Mouse (Mus musculus) megakaryocyte-erythroid progenitor cell, adult 5 weeks (primary cell): ENCODE measurements around the gene Mib2. TPM values are rescaled to one million over a fixed set of nuclear protein-coding genes. Genes with fewer than 3 reads are reported as not detected.

Source experiments
- polyA plus RNA-seq: library from polyadenylated mRNA; stranded (reverse); fragments of >175 nt; gene quantifications from 2 replicates; pipeline ENCODE4 v1.2.3, GENCODE M21; 2012

Mib2 gene
- 55.6 and 61.6 TPM in 2 replicates for polyA plus RNA-seq

DNA sequence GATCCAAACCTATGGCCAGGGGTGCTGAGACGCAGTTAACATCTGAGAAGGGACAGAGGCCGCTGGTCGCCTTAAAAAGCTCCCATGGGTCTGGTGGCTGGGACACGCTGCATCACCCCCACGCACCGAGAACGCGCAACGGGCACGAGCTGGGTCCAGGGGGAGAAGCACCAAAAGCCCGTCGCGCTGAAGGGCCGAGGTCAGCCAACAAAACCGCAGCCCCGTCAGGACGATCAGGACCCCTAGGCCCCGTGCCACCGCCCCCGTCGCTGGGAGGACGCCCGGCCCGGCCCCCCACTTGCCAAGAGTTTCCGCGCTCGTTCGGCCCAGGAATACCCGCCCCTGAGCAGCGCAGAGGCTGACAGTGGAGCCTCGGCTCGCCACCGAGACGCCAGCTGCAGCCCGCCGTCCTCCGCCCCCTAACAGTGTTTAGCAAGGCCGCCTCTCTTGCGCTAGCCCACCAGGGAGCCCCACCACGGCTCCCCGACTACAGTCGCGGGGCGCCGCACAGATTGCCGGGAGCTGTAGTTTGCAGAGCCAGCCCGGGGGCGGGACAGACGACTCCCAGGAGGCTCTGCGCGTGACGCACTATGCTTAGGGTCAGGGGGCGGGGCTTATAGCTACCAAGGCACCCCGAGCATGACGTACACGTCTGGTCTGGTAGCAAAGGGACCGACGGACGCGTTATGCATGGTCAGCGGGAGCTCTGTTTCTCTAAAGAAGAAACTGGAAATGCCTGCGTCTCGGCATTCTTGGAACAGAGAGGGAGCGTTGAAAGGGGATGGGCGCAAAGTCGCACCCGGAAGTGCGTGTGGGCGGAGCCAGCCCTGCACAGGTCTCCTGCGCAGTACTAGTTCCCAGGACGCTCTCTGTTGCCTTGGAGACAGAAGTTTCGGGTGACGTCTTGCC lies at the start of gene Mib2:
Mib2 (minus strand) TSS at position 510 of the 909 bp plus-strand sequence.

GRCm38 (mm10) chr4:155704721-155705591 lies 36.0 kb upstream of the Mib2 start, which contains the start of gene Ssu72:
TSS of gene Ssu72 (plus strand) at chr4:155704800.

GRCm38 (mm10) chr4:155694111-155694481 lies 25.1 kb upstream of the Mib2 start, which contains the start of gene Fndc10:
TSS of gene Fndc10 (plus strand) at chr4:155694342.

DNA sequence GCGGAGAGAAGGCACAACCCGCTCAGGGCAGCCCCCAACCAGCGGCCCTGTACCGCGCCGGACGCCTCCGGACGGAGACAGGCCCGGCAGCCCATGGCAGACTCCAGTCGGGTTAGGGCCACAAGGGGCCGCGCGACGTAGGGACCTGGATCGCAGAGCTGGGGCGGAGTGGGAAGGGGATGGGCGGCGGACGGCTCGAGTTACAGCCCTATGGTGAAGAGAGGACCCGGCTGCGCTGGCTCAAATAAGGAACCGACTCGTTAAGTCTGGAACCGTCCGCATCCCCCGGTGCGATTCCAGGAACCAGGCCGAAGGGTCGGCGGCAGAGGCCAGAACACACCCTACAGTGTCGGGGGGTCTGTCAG lies 15.9 kb downstream of the Mib2 start, which contains the start of gene Mmp23:
Mmp23 (minus strand) TSS at position 299 of the 365 bp plus-strand sequence.

DNA sequence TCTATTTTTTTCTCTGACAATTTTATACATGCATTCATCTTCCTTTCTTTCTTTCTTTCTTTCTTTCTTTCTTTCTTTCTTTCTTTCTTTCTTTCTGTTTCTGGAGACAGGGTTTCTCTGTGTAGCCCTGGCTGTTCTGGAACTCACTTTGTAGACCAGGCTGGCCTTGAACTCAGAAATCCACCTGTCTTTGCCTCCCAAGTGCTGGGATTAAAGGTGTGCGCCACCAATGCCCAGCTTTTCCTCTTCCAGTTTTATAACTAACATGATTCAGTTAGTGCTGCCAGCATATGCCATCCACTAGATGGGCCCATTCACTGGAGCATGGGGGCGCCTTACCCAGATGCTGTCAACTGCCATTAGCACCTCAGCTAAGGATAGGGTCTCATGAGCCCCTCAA lies 23.7 kb downstream of the Mib2 start, which contains the start of gene Gm10563:
Gm10563 (minus strand) TSS at position 101 of the 400 bp plus-strand sequence.

GRCm38 (mm10) chr4:155624338-155625291 lies 44.4 kb downstream of the Mib2 start, which contains the start of gene Cdk11b:
TSS of gene Cdk11b (plus strand) at chr4:155624854.

Other genes with a start within 250 kb of the Mib2 start
- gene Tmem52, start 200.1 kb downstream of the Mib2 start, polyA plus RNA-seq: 0.37 TPM in 1 of 2 replicates, not detected in the other
- gene Gnb1, start 177.8 kb downstream of the Mib2 start, polyA plus RNA-seq: 39.3 and 43.9 TPM in 2 replicates
- 86.0 and 90.5 TPM in 2 replicates for gene Nadk, start 106.8 kb downstream of the Mib2 start, polyA plus RNA-seq
- gene Slc35e2, start 67.8 kb downstream of the Mib2 start, polyA plus RNA-seq: 1.4 and 1.5 TPM in 2 replicates
- 99.3 and 148 TPM in 2 replicates for gene Cdk11b, start 44.3 kb downstream of the Mib2 start, polyA plus RNA-seq
- not detected in 2 replicates for gene Gm10563, start 23.8 kb downstream of the Mib2 start, polyA plus RNA-seq
- gene Mmp23, start 15.8 kb downstream of the Mib2 start, polyA plus RNA-seq: 1.5 TPM in 2 replicates
- gene Fndc10, start 25.1 kb upstream of the Mib2 start, polyA plus RNA-seq: 5.3 and 7.8 TPM in 2 replicates
- 48.9 and 53.6 TPM in 2 replicates for gene Ssu72, start 35.6 kb upstream of the Mib2 start, polyA plus RNA-seq
- 0.53 and 1.3 TPM in 2 replicates for gene Tmem240, start 65.6 kb upstream of the Mib2 start, polyA plus RNA-seq
- gene Atad3a, start 91.9 kb upstream of the Mib2 start, polyA plus RNA-seq: 56.6 and 80.5 TPM in 2 replicates
- 0.02 and 0.09 TPM in 2 replicates for gene Vwa1, start 105.5 kb upstream of the Mib2 start, polyA plus RNA-seq
- not detected in 2 replicates for gene Tmem88b, start 116.7 kb upstream of the Mib2 start, polyA plus RNA-seq
- gene Ankrd65, start 121.2 kb upstream of the Mib2 start, polyA plus RNA-seq: 0.04 TPM in 1 of 2 replicates, not detected in the other
- gene Mrpl20, start 133.7 kb upstream of the Mib2 start, polyA plus RNA-seq: 16.8 and 21.1 TPM in 2 replicates
- 31.6 and 49.6 TPM in 2 replicates for gene Ccnl2, start 143.3 kb upstream of the Mib2 start, polyA plus RNA-seq
- gene Aurkaip1, start 162.1 kb upstream of the Mib2 start, polyA plus RNA-seq: 234 and 261 TPM in 2 replicates
- gene Mxra8, start 170.5 kb upstream of the Mib2 start, polyA plus RNA-seq: 0.96 TPM in 1 of 2 replicates, not detected in the other
- gene Dvl1, start 178.2 kb upstream of the Mib2 start, polyA plus RNA-seq: 103 and 130 TPM in 2 replicates
- 0.14 and 0.22 TPM in 2 replicates for gene Tas1r3, start 194.2 kb upstream of the Mib2 start, polyA plus RNA-seq
- gene Cptp, start 200.2 kb upstream of the Mib2 start, polyA plus RNA-seq: 2.0 and 2.1 TPM in 2 replicates
- 14.7 and 15.3 TPM in 2 replicates for gene Ints11, start 200.3 kb upstream of the Mib2 start, polyA plus RNA-seq
- gene Pusl1, start 222.6 kb upstream of the Mib2 start, polyA plus RNA-seq: 177 and 183 TPM in 2 replicates
- gene Acap3, start 222.6 kb upstream of the Mib2 start, polyA plus RNA-seq: 39.0 and 51.7 TPM in 2 replicates